Mouse (Mus musculus) hindbrain, embryonic 13.5 days (tissue): Measurements from ENCODE around the gene Sypl. TPM values are rescaled to one million over a fixed set of nuclear protein-coding genes. Genes with fewer than 3 reads are reported as not detected.

Experiments
- ATAC-seq: fragments of 200-750 bp; cut with Nextera tagmentation; 2 replicates; pipeline ENCODE4 v1.8.0; 2017; ENCODE audit warnings: moderate TSS enrichment; ENCODE audit not compliant: low FRiP score
- H3K27ac ChIP-seq: fragments of 300-500 bp; sonication (generic); 2 replicates; pipeline ENCODE4 v1.5.1; 2015; ENCODE audit warnings: inconsistent platforms, mild to moderate bottlenecking, moderate library complexity
- H3K27me3 ChIP-seq: fragments of 300-500 bp; sonication (generic); 2 replicates; pipeline ENCODE4 v1.6.1; 2015; ENCODE audit warnings: mild to moderate bottlenecking, inconsistent platforms
- H3K36me3 ChIP-seq: fragments of 300-500 bp; sonication (generic); 2 replicates; pipeline ENCODE4 v1.6.1; 2015; ENCODE audit warnings: mild to moderate bottlenecking, inconsistent platforms
- H3K4me1 ChIP-seq: fragments of 300-500 bp; sonication (generic); replicated peaks from 2 replicates; pipeline ENCODE4 v1.6.1; 2015; ENCODE audit warnings: inconsistent platforms
- H3K4me2 ChIP-seq: fragments of 300-500 bp; sonication (generic); 2 replicates; pipeline ENCODE4 v1.6.1; 2015; ENCODE audit warnings: inconsistent platforms, mild to moderate bottlenecking, moderate library complexity
- H3K4me3 ChIP-seq: fragments of 300-500 bp; sonication (generic); 2 replicates; pipeline ENCODE4 v1.5.1; 2015; ENCODE audit warnings: mild to moderate bottlenecking, inconsistent platforms
- H3K9ac ChIP-seq: fragments of 300-500 bp; sonication (generic); 2 replicates; pipeline ENCODE4 v1.6.1; 2015; ENCODE audit warnings: mild to moderate bottlenecking, inconsistent platforms
- H3K9me3 ChIP-seq: fragments of 300-500 bp; sonication (generic); 2 replicates; pipeline ENCODE4 v1.6.1; 2016; ENCODE audit warnings: inconsistent platforms
- WGBS: fragments of 180-500 bp; shearing (Covaris S2); methylation state at CpG from one replicate; pipeline ENCODE4 v1.1.7; 2015; 5-methylcytosine and 5-hydroxymethylcytosine counted together
- polyA plus RNA-seq: library from polyadenylated mRNA; unstranded; fragments of >200 nt; fragmentation: Nextera tagmentation; extraction: Ambion mirVana; gene quantifications from 2 replicates; pipeline ENCODE4 v1.2.1, GENCODE M21; 2015

The Sypl gene
- 39.2 and 45.3 TPM in 2 replicates for polyA plus RNA-seq

GRCm38 (mm10) chr12:32953596-32954215, at the start of gene Sypl:
Gene Sypl (plus strand): TSS chr12:32953891.
- Histone ChIP-seq H3K27ac (peak within 1 kb of the TSS; percentile 98), H3K27me3 (no peaks in the 10 kb centered on the region), H3K36me3 (no peaks in the 10 kb centered on the region), H3K9me3 (no peaks in the 10 kb centered on the region), H3K4me2 (peak within 1 kb of the TSS; percentile 68), H3K4me1 (peaks cover 30% of the 10 kb centered on the region), H3K4me3 (peak within 1 kb of the TSS; percentile 76), H3K9ac (peak within 1 kb of the TSS; percentile 91)
- peak; percentile 97 for ATAC-seq
- WGBS = under 1% methylated on average over 23 of the region's 52 CpGs

- H3K27me3 ChIP-seq = no peaks in the 10 kb centered on the region
- no peak overlapping the region for H3K4me2 ChIP-seq
- H3K9me3 ChIP-seq = no peaks in the 10 kb centered on the region
- peak; percentile 25; the same call in 1 of the 2 replicates for ATAC-seq
- WGBS = 59% methylated on average over 10 of the region's 10 CpGs
- H3K9ac ChIP-seq = no peak overlapping the region
- no peak overlapping the region for H3K4me3 ChIP-seq
- H3K36me3 ChIP-seq = no peaks in the 10 kb centered on the region
- H3K4me1 ChIP-seq = peaks cover 7% of the 10 kb centered on the region
- no peak overlapping the region for H3K27ac ChIP-seq
Observed at GRCm38 (mm10) chr12:32909686-32910085, 44.0 kb upstream of the Sypl start.

GRCm38 (mm10) chr12:32910092-32910491, 43.6 kb upstream of the Sypl start:
- no peaks in the 10 kb centered on the region for H3K9me3 ChIP-seq
- H3K27ac ChIP-seq = no peak overlapping the region
- ATAC-seq = peak; percentile 77
- peaks cover 7% of the 10 kb centered on the region for H3K4me1 ChIP-seq
- H3K27me3 ChIP-seq = no peaks in the 10 kb centered on the region
- no peak overlapping the region for H3K9ac ChIP-seq
- peak overlapping the region; percentile 19 for H3K4me3 ChIP-seq
- H3K36me3 ChIP-seq = no peaks in the 10 kb centered on the region
- 15% methylated on average over 11 of the region's 11 CpGs for WGBS
- peak overlapping the region; percentile 45 for H3K4me2 ChIP-seq

GRCm38 (mm10) chr12:32910560-32911194, 43.0 kb upstream of the Sypl start:
- Histone ChIP-seq H3K4me2 (peak overlapping the region; percentile 45), H3K36me3 (no peaks in the 10 kb centered on the region), H3K9me3 (no peaks in the 10 kb centered on the region), H3K9ac (no peak overlapping the region), H3K27ac (no peak overlapping the region), H3K27me3 (no peaks in the 10 kb centered on the region), H3K4me3 (peak overlapping the region; percentile 19), H3K4me1 (peaks cover 7% of the 10 kb centered on the region)
- peak; percentile 65 for ATAC-seq
- 31% methylated on average over 15 of the region's 15 CpGs for WGBS

GRCm38 (mm10) chr12:32911569-32911968, 42.1 kb upstream of the Sypl start:
- Histone ChIP-seq H3K4me3 (no peak overlapping the region), H3K27ac (no peak overlapping the region), H3K9me3 (no peaks in the 10 kb centered on the region), H3K9ac (no peak overlapping the region), H3K36me3 (no peaks in the 10 kb centered on the region), H3K4me2 (no peak overlapping the region), H3K4me1 (peaks cover 7% of the 10 kb centered on the region), H3K27me3 (no peaks in the 10 kb centered on the region)
- 54% methylated on average over 4 of the region's 4 CpGs for WGBS
- no peak for ATAC-seq

- H3K4me2 ChIP-seq = no peak overlapping the region
- H3K4me1 ChIP-seq = peaks cover 7% of the 10 kb centered on the region
- H3K36me3 ChIP-seq = no peaks in the 10 kb centered on the region
- no peaks in the 10 kb centered on the region for H3K9me3 ChIP-seq
- H3K4me3 ChIP-seq = no peak overlapping the region
- no peak overlapping the region for H3K27ac ChIP-seq
- ATAC-seq = no peak
- H3K9ac ChIP-seq = no peak overlapping the region
- H3K27me3 ChIP-seq = no peaks in the 10 kb centered on the region
- WGBS = 84% methylated on average over 5 of the region's 5 CpGs
Observed at GRCm38 (mm10) chr12:32912772-32913171, 40.9 kb upstream of the Sypl start.

- WGBS = 81% methylated on average over 7 of the region's 7 CpGs
- Histone ChIP-seq H3K27ac (no peak overlapping the region), H3K9me3 (no peaks in the 10 kb centered on the region), H3K36me3 (no peaks in the 10 kb centered on the region), H3K4me3 (no peak overlapping the region), H3K4me1 (no peaks in the 10 kb centered on the region), H3K27me3 (no peaks in the 10 kb centered on the region), H3K9ac (no peak overlapping the region), H3K4me2 (no peak overlapping the region)
- no peak for ATAC-seq
Observed at GRCm38 (mm10) chr12:32918683-32919082, 35.0 kb upstream of the Sypl start.

- ATAC-seq = no peak
- no peak overlapping the region for H3K27ac ChIP-seq
- 0 out of 2 replicates have a peak, but pooled peaks cover under 1% of the 10 kb centered on the region for H3K4me1 ChIP-seq
- no peak overlapping the region for H3K4me2 ChIP-seq
- H3K27me3 ChIP-seq = no peaks in the 10 kb centered on the region
- no peak overlapping the region for H3K9ac ChIP-seq
- no peak overlapping the region for H3K4me3 ChIP-seq
- WGBS = 44% methylated on average over 3 of the region's 3 CpGs
- no peaks in the 10 kb centered on the region for H3K9me3 ChIP-seq
- H3K36me3 ChIP-seq = no peaks in the 10 kb centered on the region
Observed at GRCm38 (mm10) chr12:32919091-32919490, 34.6 kb upstream of the Sypl start.

- no peak overlapping the region for H3K27ac ChIP-seq
- WGBS = 87% methylated on average over 5 of the region's 5 CpGs
- 0 out of 2 replicates have a peak, but pooled peaks cover 4% of the 10 kb centered on the region for H3K4me1 ChIP-seq
- H3K9ac ChIP-seq = no peak overlapping the region
- H3K9me3 ChIP-seq = no peaks in the 10 kb centered on the region
- no peak overlapping the region for H3K4me3 ChIP-seq
- no peaks in the 10 kb centered on the region for H3K36me3 ChIP-seq
- H3K27me3 ChIP-seq = no peaks in the 10 kb centered on the region
- ATAC-seq = no peak
- H3K4me2 ChIP-seq = no peak overlapping the region
Observed at GRCm38 (mm10) chr12:32919527-32919926, 34.2 kb upstream of the Sypl start.

- no peak for ATAC-seq
- Histone ChIP-seq H3K4me2 (no peak overlapping the region), H3K27me3 (no peaks in the 10 kb centered on the region), H3K9ac (no peak overlapping the region), H3K4me3 (no peak overlapping the region), H3K4me1 (0 out of 2 replicates have a peak, but pooled peaks cover 5% of the 10 kb centered on the region), H3K27ac (no peak overlapping the region), H3K36me3 (no peaks in the 10 kb centered on the region), H3K9me3 (no peaks in the 10 kb centered on the region)
- 74% methylated on average over 8 of the region's 8 CpGs for WGBS
Observed at GRCm38 (mm10) chr12:32920185-32920788, 33.4 kb upstream of the Sypl start.

GRCm38 (mm10) chr12:32921071-32921470, 32.6 kb upstream of the Sypl start:
- ATAC-seq = no peak
- Histone ChIP-seq H3K4me2 (no peak overlapping the region), H3K36me3 (no peaks in the 10 kb centered on the region), H3K27ac (no peak overlapping the region), H3K27me3 (no peaks in the 10 kb centered on the region), H3K9me3 (no peaks in the 10 kb centered on the region), H3K4me3 (no peak overlapping the region), H3K9ac (no peak overlapping the region), H3K4me1 (peaks cover 13% of the 10 kb centered on the region)
- 81% methylated on average over 4 of the region's 4 CpGs for WGBS

- ATAC-seq = peak; percentile 37; the same call in 1 of the 2 replicates
- Histone ChIP-seq H3K4me2 (no peak overlapping the region), H3K36me3 (no peaks in the 10 kb centered on the region), H3K9ac (no peak overlapping the region), H3K4me3 (no peak overlapping the region), H3K9me3 (no peaks in the 10 kb centered on the region), H3K27ac (no peak overlapping the region), H3K27me3 (no peaks in the 10 kb centered on the region), H3K4me1 (peaks cover 19% of the 10 kb centered on the region)
- WGBS = 94% methylated on average over 7 of the region's 7 CpGs
Observed at GRCm38 (mm10) chr12:32921532-32922131, 32.1 kb upstream of the Sypl start.
